Mouse (Mus musculus): ENCODE measurements around the gene Rps6ka5.

DNA sequence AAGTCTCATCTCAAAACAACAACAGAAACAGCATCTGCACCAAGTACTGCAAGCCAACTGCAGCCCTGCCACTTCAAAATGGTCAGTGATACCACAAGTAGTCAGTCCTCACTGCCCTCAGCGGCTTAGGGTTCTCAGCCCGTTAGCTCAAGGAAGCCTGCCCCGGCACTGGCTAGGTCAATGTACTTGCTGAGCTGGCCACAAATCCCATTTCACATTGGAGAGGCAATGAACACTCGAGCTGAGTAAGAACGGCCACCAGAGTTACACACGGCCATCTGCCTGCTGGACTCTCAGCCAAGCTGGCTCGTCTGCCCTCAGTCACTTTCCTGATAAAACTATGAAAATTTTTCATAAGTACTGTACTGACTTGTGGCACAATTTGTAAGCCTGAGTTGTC, 95.5 kb downstream of the Rps6ka5 start:
- TF ChIP-seq CTCF (conservative IDR thresholded peaks at IDR 0.05; ENCODE audit: insufficient read depth, insufficient read length, low read depth, low read length) = no peak
- no peak for TF ChIP-seq POLR2A (IDR thresholded peaks at IDR 0.05; ENCODE audit: low read depth, low read length)

Measured in kidney, adult 2 months (tissue).